Mouse (Mus musculus) testis, adult 2 months (tissue): ENCODE measurements at regions not wholly inside any gene's neighbourhood (a gene's known extent, or its start where the extent isn't known, plus 50 kb on each side); places are given as distances from the start of the nearest gene placed in this dataset.

Experiments
- CTCF ChIP-seq: fragments of 200-500 bp; IDR thresholded peaks from 2 replicates; pipeline ENCODE4 v1.5.1; 2012; ENCODE audit warnings: low read depth, mild to moderate bottlenecking, inconsistent platforms, low read length, moderate library complexity; ENCODE audit not compliant: control insufficient read depth, insufficient read depth, insufficient replicate concordance
- POLR2A ChIP-seq: fragments of 200-500 bp; IDR thresholded peaks from 2 replicates; pipeline ENCODE4 v1.6.1; 2012; ENCODE audit warnings: low read depth, mild to moderate bottlenecking, inconsistent platforms, low read length, moderate library complexity; ENCODE audit not compliant: control insufficient read depth

DNA sequence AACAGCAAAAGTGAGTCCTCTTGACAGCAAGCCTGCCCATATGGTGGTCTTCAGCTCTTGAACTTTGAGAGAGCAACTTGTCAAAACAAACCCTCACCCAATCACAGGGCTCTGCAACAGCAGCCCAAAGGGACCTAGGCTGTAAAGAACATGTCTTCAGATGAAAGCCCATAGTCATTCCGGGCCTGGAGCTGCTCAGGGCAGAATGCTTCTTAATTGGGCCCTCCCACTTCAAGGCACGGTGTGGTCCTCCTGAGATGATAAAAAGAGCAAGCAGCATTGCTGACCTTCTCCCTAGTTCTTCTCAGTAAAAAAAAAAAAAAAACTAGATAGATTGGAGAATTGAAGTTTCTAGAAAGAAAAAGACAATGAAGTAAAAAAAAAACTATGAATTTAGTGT, 80.7 kb upstream of the Cpeb4 start:
- TF ChIP-seq CTCF (no peak), POLR2A (no peak)
